Mouse (Mus musculus): ENCODE data around the gene Tmem150a. TPM values are rescaled to one million over a fixed set of nuclear protein-coding genes. Genes with fewer than 3 reads are reported as not detected.
A peak's percentile ranks its signal among the peaks of the same experiment; 100 is the strongest.

Tmem150a gene
- polyA plus RNA-seq (2015; fragmentation: Nextera tagmentation; extraction: Ambion mirVana) = 11.3 and 14.4 TPM in 2 replicates

GRCm38 (mm10) chr6:72355066-72355911 is at the start of gene Tmem150a:
Gene Tmem150a, plus strand, starts transcription at chr6:72355447.
- H3K27ac ChIP-seq = no peak within 1 kb of the TSS
- H3K9me3 ChIP-seq = no peaks in the 10 kb centered on the region
- peak within 1 kb of the TSS; percentile 60 for H3K9ac ChIP-seq
- peak; percentile 92 for ATAC-seq
- H3K4me2 ChIP-seq (replicated peaks) = peak within 1 kb of the TSS; percentile 87
- H3K4me1 ChIP-seq (replicated peaks) = peaks cover 28% of the 10 kb centered on the region
- H3K27me3 ChIP-seq (replicated peaks) = no peaks in the 10 kb centered on the region
- H3K4me3 ChIP-seq (replicated peaks) = peak within 1 kb of the TSS; percentile 55
- under 1% methylated on average over 71 of the region's 71 CpGs for WGBS
- no peaks in the 10 kb centered on the region; the same call in 1 of the 2 replicates for H3K36me3 ChIP-seq

- no peak for ATAC-seq
- Histone ChIP-seq H3K36me3 (0 out of 2 replicates have a peak, but pooled peaks cover under 1% of the 10 kb centered on the region), H3K4me3 (replicated peaks) (no peak overlapping the region), H3K27ac (no peak overlapping the region), H3K4me1 (replicated peaks) (no peaks in the 10 kb centered on the region), H3K4me2 (replicated peaks) (no peak overlapping the region), H3K27me3 (replicated peaks) (no peaks in the 10 kb centered on the region), H3K9me3 (no peaks in the 10 kb centered on the region), H3K9ac (no peak overlapping the region)
- 95% methylated on average over 3 of the region's 3 CpGs for WGBS
These were observed 43.0 kb upstream of the Tmem150a start for GRCm38 (mm10) chr6:72312198-72312597.

GRCm38 (mm10) chr6:72313124-72313867 is 42.0 kb upstream of the Tmem150a start:
- Histone ChIP-seq H3K4me2 (replicated peaks) (no peak overlapping the region), H3K27me3 (replicated peaks) (no peaks in the 10 kb centered on the region), H3K36me3 (0 out of 2 replicates have a peak, but pooled peaks cover 3% of the 10 kb centered on the region), H3K27ac (no peak overlapping the region), H3K9ac (no peak overlapping the region), H3K4me1 (replicated peaks) (no peaks in the 10 kb centered on the region), H3K4me3 (replicated peaks) (no peak overlapping the region), H3K9me3 (no peaks in the 10 kb centered on the region)
- no peak for ATAC-seq
- WGBS = 87% methylated on average over 11 of the region's 11 CpGs

- WGBS = 87% methylated on average over 2 of the region's 2 CpGs
- Histone ChIP-seq H3K9me3 (no peaks in the 10 kb centered on the region), H3K27ac (no peak overlapping the region), H3K27me3 (replicated peaks) (no peaks in the 10 kb centered on the region), H3K36me3 (peaks cover 18% of the 10 kb centered on the region; the same call in 1 of the 2 replicates), H3K4me2 (replicated peaks) (no peak overlapping the region), H3K9ac (no peak overlapping the region), H3K4me1 (replicated peaks) (no peaks in the 10 kb centered on the region), H3K4me3 (replicated peaks) (no peak overlapping the region)
- ATAC-seq = no peak
These were observed 39.9 kb upstream of the Tmem150a start for GRCm38 (mm10) chr6:72315384-72315783.

GRCm38 (mm10) chr6:72316044-72316443 is 39.2 kb upstream of the Tmem150a start:
- no peak for ATAC-seq
- peaks cover 18% of the 10 kb centered on the region; the same call in 1 of the 2 replicates for H3K36me3 ChIP-seq
- 50% methylated on average over 1 of the region's 1 CpGs for WGBS

GRCm38 (mm10) chr6:72318440-72318839 is 36.8 kb upstream of the Tmem150a start:
- no peak overlapping the region for H3K4me2 ChIP-seq (replicated peaks)
- no peak for ATAC-seq
- no peak overlapping the region for H3K27ac ChIP-seq
- H3K9ac ChIP-seq = no peak overlapping the region
- WGBS = 85% methylated on average over 5 of the region's 5 CpGs
- no peaks in the 10 kb centered on the region for H3K27me3 ChIP-seq (replicated peaks)
- no peaks in the 10 kb centered on the region for H3K9me3 ChIP-seq
- no peak overlapping the region for H3K4me3 ChIP-seq (replicated peaks)
- no peaks in the 10 kb centered on the region for H3K4me1 ChIP-seq (replicated peaks)
- peaks cover 27% of the 10 kb centered on the region for H3K36me3 ChIP-seq

More at GRCm38 (mm10) chr6:72316044-72316443, 39.2 kb upstream of the Tmem150a start:
- Histone ChIP-seq H3K4me3 (replicated peaks) (no peak overlapping the region), H3K4me2 (replicated peaks) (no peak overlapping the region), H3K27me3 (replicated peaks) (no peaks in the 10 kb centered on the region), H3K9me3 (no peaks in the 10 kb centered on the region), H3K4me1 (replicated peaks) (no peaks in the 10 kb centered on the region), H3K27ac (no peak overlapping the region), H3K9ac (no peak overlapping the region)

GRCm38 (mm10) chr6:72319019-72319418 is 36.2 kb upstream of the Tmem150a start:
- H3K27ac ChIP-seq = no peak overlapping the region
- ATAC-seq = no peak
- no peak overlapping the region for H3K9ac ChIP-seq
- WGBS = 78% methylated on average over 11 of the region's 11 CpGs
- H3K4me1 ChIP-seq (replicated peaks) = no peaks in the 10 kb centered on the region
- no peaks in the 10 kb centered on the region for H3K9me3 ChIP-seq
- no peaks in the 10 kb centered on the region for H3K27me3 ChIP-seq (replicated peaks)
- H3K4me3 ChIP-seq (replicated peaks) = no peak overlapping the region
- H3K4me2 ChIP-seq (replicated peaks) = no peak overlapping the region
- peaks cover 28% of the 10 kb centered on the region for H3K36me3 ChIP-seq

- Histone ChIP-seq H3K4me1 (replicated peaks) (no peaks in the 10 kb centered on the region), H3K27ac (no peak overlapping the region), H3K36me3 (peaks cover 44% of the 10 kb centered on the region), H3K9me3 (no peaks in the 10 kb centered on the region), H3K27me3 (replicated peaks) (no peaks in the 10 kb centered on the region), H3K4me3 (replicated peaks) (no peak overlapping the region), H3K4me2 (replicated peaks) (no peak overlapping the region), H3K9ac (no peak overlapping the region)
- ATAC-seq = no peak
- WGBS = 94% methylated on average over 3 of the region's 3 CpGs
These were observed 32.3 kb upstream of the Tmem150a start for GRCm38 (mm10) chr6:72322936-72323335.

GRCm38 (mm10) chr6:72323786-72324508 is 31.3 kb upstream of the Tmem150a start:
- no peak overlapping the region for H3K4me2 ChIP-seq (replicated peaks)
- no peaks in the 10 kb centered on the region for H3K9me3 ChIP-seq
- H3K4me3 ChIP-seq (replicated peaks) = no peak overlapping the region
- H3K9ac ChIP-seq = no peak overlapping the region
- peaks cover 45% of the 10 kb centered on the region for H3K36me3 ChIP-seq
- no peaks in the 10 kb centered on the region for H3K4me1 ChIP-seq (replicated peaks)
- 91% methylated on average over 6 of the region's 6 CpGs for WGBS
- no peak overlapping the region for H3K27ac ChIP-seq
- no peaks in the 10 kb centered on the region for H3K27me3 ChIP-seq (replicated peaks)
- ATAC-seq = no peak

- Histone ChIP-seq H3K27me3 (replicated peaks) (no peaks in the 10 kb centered on the region), H3K4me1 (replicated peaks) (no peaks in the 10 kb centered on the region), H3K36me3 (peaks cover 37% of the 10 kb centered on the region), H3K4me3 (replicated peaks) (no peak overlapping the region), H3K9me3 (no peaks in the 10 kb centered on the region), H3K4me2 (replicated peaks) (no peak overlapping the region), H3K9ac (no peak overlapping the region), H3K27ac (no peak overlapping the region)
- peak; percentile 78 for ATAC-seq
- 59% methylated on average over 6 of the region's 6 CpGs for WGBS
These were observed 29.0 kb upstream of the Tmem150a start for GRCm38 (mm10) chr6:72326274-72326673.

GRCm38 (mm10) chr6:72329019-72329418 is 26.2 kb upstream of the Tmem150a start:
- no peak for ATAC-seq
- Histone ChIP-seq H3K9me3 (no peaks in the 10 kb centered on the region), H3K27ac (no peak overlapping the region), H3K36me3 (peaks cover 26% of the 10 kb centered on the region), H3K9ac (no peak overlapping the region), H3K4me1 (replicated peaks) (no peaks in the 10 kb centered on the region), H3K4me3 (replicated peaks) (no peak overlapping the region), H3K27me3 (replicated peaks) (no peaks in the 10 kb centered on the region), H3K4me2 (replicated peaks) (no peak overlapping the region)
- 84% methylated on average over 5 of the region's 5 CpGs for WGBS

- no peaks in the 10 kb centered on the region for H3K27me3 ChIP-seq (replicated peaks)
- H3K36me3 ChIP-seq = peaks cover 21% of the 10 kb centered on the region
- no peak overlapping the region for H3K4me3 ChIP-seq (replicated peaks)
- H3K9me3 ChIP-seq = no peaks in the 10 kb centered on the region
- H3K4me1 ChIP-seq (replicated peaks) = no peaks in the 10 kb centered on the region
- H3K4me2 ChIP-seq (replicated peaks) = no peak overlapping the region
- 89% methylated on average over 4 of the region's 4 CpGs for WGBS
- H3K9ac ChIP-seq = no peak overlapping the region
- no peak overlapping the region for H3K27ac ChIP-seq
- ATAC-seq = no peak
These were observed 25.1 kb upstream of the Tmem150a start for GRCm38 (mm10) chr6:72330133-72330532.
